Mouse (Mus musculus): ENCODE results near the gene Irf2bp1. TPM values are rescaled to one million over a fixed set of nuclear protein-coding genes. Genes with fewer than 3 reads are reported as not detected.

Irf2bp1 gene
- polyA plus RNA-seq, 1 experiment from 2014 or later = 29.4 TPM

Other genes with a start within 250 kb of the Irf2bp1 start
- not detected in 2 replicates for gene Psg19, start 205.5 kb upstream of the Irf2bp1 start, polyA plus RNA-seq (2015; fragmentation: Nextera tagmentation; extraction: Ambion mirVana)
- gene Psg17, start 182.4 kb upstream of the Irf2bp1 start, polyA plus RNA-seq (2015; fragmentation: Nextera tagmentation; extraction: Ambion mirVana) = not detected in 2 replicates
- gene Mill2, start 164.1 kb upstream of the Irf2bp1 start, polyA plus RNA-seq (2015; fragmentation: Nextera tagmentation; extraction: Ambion mirVana) = 0.40 and 0.44 TPM in 2 replicates
- gene Pglyrp1, start 132.7 kb upstream of the Irf2bp1 start, polyA plus RNA-seq (2015; fragmentation: Nextera tagmentation; extraction: Ambion mirVana) = 9.2 and 12.8 TPM in 2 replicates
- gene Ccdc61, start 93.6 kb upstream of the Irf2bp1 start, polyA plus RNA-seq (2015; fragmentation: Nextera tagmentation; extraction: Ambion mirVana) = 20.0 and 23.6 TPM in 2 replicates
- 16.5 and 18.6 TPM in 2 replicates for gene Nova2, start 78.2 kb upstream of the Irf2bp1 start, polyA plus RNA-seq (2015; fragmentation: Nextera tagmentation; extraction: Ambion mirVana)
- gene Nanos2, start 16.6 kb upstream of the Irf2bp1 start, polyA plus RNA-seq (2015; fragmentation: Nextera tagmentation; extraction: Ambion mirVana) = 0.26 and 0.58 TPM in 2 replicates
- gene Mypop, start 12.8 kb upstream of the Irf2bp1 start, polyA plus RNA-seq (2015; fragmentation: Nextera tagmentation; extraction: Ambion mirVana) = 3.8 and 4.2 TPM in 2 replicates
- gene Foxa3, start 19.5 kb downstream of the Irf2bp1 start, polyA plus RNA-seq (2015; fragmentation: Nextera tagmentation; extraction: Ambion mirVana) = not detected in 2 replicates
- gene Sympk, start 20.3 kb downstream of the Irf2bp1 start, polyA plus RNA-seq (2015; fragmentation: Nextera tagmentation; extraction: Ambion mirVana) = 31.8 and 37.2 TPM in 2 replicates
- 0.09 TPM in 1 of 2 replicates, not detected in the other for gene Rsph6a, start 50.6 kb downstream of the Irf2bp1 start, polyA plus RNA-seq (2015; fragmentation: Nextera tagmentation; extraction: Ambion mirVana)
- gene Dmwd, start 72.2 kb downstream of the Irf2bp1 start, polyA plus RNA-seq (2015; fragmentation: Nextera tagmentation; extraction: Ambion mirVana) = 25.3 TPM in 2 replicates
- 8.8 and 15.6 TPM in 2 replicates for gene Dmpk, start 79.8 kb downstream of the Irf2bp1 start, polyA plus RNA-seq (2015; fragmentation: Nextera tagmentation; extraction: Ambion mirVana)
- 2.7 and 3.2 TPM in 2 replicates for gene Six5, start 90.5 kb downstream of the Irf2bp1 start, polyA plus RNA-seq (2015; fragmentation: Nextera tagmentation; extraction: Ambion mirVana)
- 1.6 and 1.9 TPM in 2 replicates for gene Gm4969, start 114.3 kb downstream of the Irf2bp1 start, polyA plus RNA-seq (2015; fragmentation: Nextera tagmentation; extraction: Ambion mirVana)
- 19.6 and 20.6 TPM in 2 replicates for gene Fbxo46, start 115.8 kb downstream of the Irf2bp1 start, polyA plus RNA-seq (2015; fragmentation: Nextera tagmentation; extraction: Ambion mirVana)
- 22.5 and 23.9 TPM in 2 replicates for gene Qpctl, start 145.2 kb downstream of the Irf2bp1 start, polyA plus RNA-seq (2015; fragmentation: Nextera tagmentation; extraction: Ambion mirVana)
- 124 and 126 TPM in 2 replicates for gene Snrpd2, start 145.7 kb downstream of the Irf2bp1 start, polyA plus RNA-seq (2015; fragmentation: Nextera tagmentation; extraction: Ambion mirVana)
- gene Gipr, start 162.1 kb downstream of the Irf2bp1 start, polyA plus RNA-seq (2015; fragmentation: Nextera tagmentation; extraction: Ambion mirVana) = 2.6 and 3.4 TPM in 2 replicates
- gene Eml2, start 172.4 kb downstream of the Irf2bp1 start, polyA plus RNA-seq (2015; fragmentation: Nextera tagmentation; extraction: Ambion mirVana) = 6.3 and 10.0 TPM in 2 replicates
- 1.8 and 1.9 TPM in 2 replicates for gene Gpr4, start 208.5 kb downstream of the Irf2bp1 start, polyA plus RNA-seq (2015; fragmentation: Nextera tagmentation; extraction: Ambion mirVana)
- gene Opa3, start 224.3 kb downstream of the Irf2bp1 start, polyA plus RNA-seq (2015; fragmentation: Nextera tagmentation; extraction: Ambion mirVana) = 39.4 and 40.5 TPM in 2 replicates